Mouse (Mus musculus) lung, adult 2 months (tissue): Measurements from ENCODE around the gene Tnrc6b.

Experiments
- CTCF ChIP-seq: fragments of 200-500 bp; IDR thresholded peaks from 2 replicates; pipeline ENCODE4 v1.5.1; 2011; ENCODE audit warnings: mild to moderate bottlenecking, low read length, control low read depth; ENCODE audit not compliant: insufficient read depth
- POLR2A ChIP-seq: fragments of 200-500 bp; IDR thresholded peaks from 2 replicates; pipeline ENCODE4 v1.6.1; 2011; ENCODE audit warnings: low read depth, mild to moderate bottlenecking, control low read depth, low read length, borderline replicate concordance; ENCODE audit errors: extremely low read depth

DNA sequence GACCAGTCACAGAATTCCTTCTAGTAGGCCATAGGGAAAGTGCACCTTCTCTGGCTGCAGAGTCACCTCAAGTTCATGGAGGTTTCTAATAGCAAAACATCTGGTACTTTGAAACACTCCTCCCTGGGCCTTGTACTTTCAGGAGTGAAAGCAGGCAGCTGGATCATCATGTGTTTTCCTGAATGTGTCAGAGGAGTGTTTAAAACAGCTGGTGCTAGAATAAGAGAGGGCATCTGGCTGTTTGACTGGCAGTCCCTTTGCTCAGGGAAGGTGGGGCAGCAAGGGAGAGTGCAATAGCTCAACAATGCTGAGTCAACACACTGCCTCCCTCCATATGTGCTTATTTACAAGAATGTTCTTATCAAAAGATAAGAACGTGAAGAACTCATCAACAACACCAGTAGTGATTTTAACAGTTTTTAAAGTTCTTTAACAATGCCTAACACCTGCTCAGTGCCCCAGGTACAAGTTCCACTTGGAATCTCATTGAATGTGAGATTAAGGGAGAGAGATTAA, 60.9 kb downstream of the Tnrc6b start:
- TF ChIP-seq CTCF = no peak
- no peak for TF ChIP-seq POLR2A
